Comparison of ENCODE assay signal across 8 mouse cellular contexts in the genomic region with DNA sequence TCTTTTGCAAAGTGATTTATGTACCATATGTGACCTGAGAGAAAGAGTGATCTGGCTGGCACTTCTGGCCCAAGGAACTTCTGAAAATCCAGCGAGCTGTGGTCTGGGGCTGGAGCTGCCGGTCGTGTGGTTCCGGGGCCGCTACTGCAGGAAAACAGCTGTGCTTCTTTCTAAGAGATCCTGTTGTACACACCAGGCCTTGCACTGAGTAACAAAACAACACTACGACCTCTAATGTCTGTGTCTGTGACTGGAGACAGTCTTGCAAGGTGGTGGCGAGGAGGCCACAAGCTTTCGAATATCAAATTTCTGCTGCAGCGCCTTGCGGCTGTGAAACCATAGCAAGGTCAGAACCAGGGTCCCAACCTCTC. TPM values are rescaled to one million over a fixed set of nuclear protein-coding genes. Genes with fewer than 3 reads are reported as not detected.
A peak's percentile ranks its signal among the peaks of the same experiment; 100 is the strongest.
DNase-seq lines count a peak whose midpoint lies in the region; ATAC-seq and TF ChIP-seq lines count a peak whose summit lies in the region.

No protein-coding gene starts in this region.

- no peaks in the 10 kb centered on the region for H3K36me3 ChIP-seq in forebrain, embryonic 16.5 days (ENCODE audit: control insufficient read depth, insufficient read depth)
- H3K36me3 ChIP-seq in liver, postnatal 0 days (replicated peaks; ENCODE audit: insufficient read depth, low read length) = no peaks in the 10 kb centered on the region

- TF ChIP-seq EP300 in liver, postnatal 0 days (IDR thresholded peaks at IDR 0.05; ENCODE audit: low read depth) = no peak

- no peak for DNase-seq in gastrocnemius, adult 2 months
- no peak for DNase-seq in gastrocnemius, postnatal 4 days (ENCODE audit: low spot score in 2 of 2)
- DNase-seq in liver, postnatal 0 days = no peak
- no peak for DNase-seq in layer of hippocampus, adult 18-20 months (ENCODE audit: low spot score in 2 of 2)
- DNase-seq in MN1 (ENCODE audit: low spot score) = no peak
- no peak for DNase-seq in left cerebral cortex, adult 8-10 months (ENCODE audit: low spot score in 2 of 2)

- H3K27ac ChIP-seq in gastrocnemius, adult 2 months = peak overlapping the region; percentile 94
- peak overlapping the region; percentile 74 for H3K27ac ChIP-seq in forebrain, embryonic 16.5 days (ENCODE audit: low read length)
- H3K27ac ChIP-seq in liver, postnatal 0 days (ENCODE audit: low read depth) = peak overlapping the region; percentile 98

- 7% methylated on average over 10 of the region's 10 CpGs for WGBS in forebrain, embryonic 16.5 days
- WGBS in liver, postnatal 0 days (ENCODE audit: insufficient replicate concordance) = 5% methylated on average over 10 of the region's 10 CpGs

- H3K27me3 ChIP-seq in forebrain, embryonic 16.5 days (replicated peaks; ENCODE audit: control insufficient read depth, insufficient read depth, low read length) = no peaks in the 10 kb centered on the region
- H3K27me3 ChIP-seq in liver, postnatal 0 days (ENCODE audit: insufficient read depth, low read length) = no peaks in the 10 kb centered on the region

- TF ChIP-seq CTCF in gastrocnemius, adult 2 months (IDR thresholded peaks at IDR 0.05) = no peak
- no peak for TF ChIP-seq CTCF in liver, postnatal 0 days (IDR thresholded peaks at IDR 0.05; ENCODE audit: low read depth)

- ATAC-seq in CD4-positive, CD25-positive, alpha-beta regulatory T cell, adult 4 months = peak; percentile 53
- ATAC-seq in forebrain, embryonic 16.5 days = peak; percentile 24
- peak; percentile 7; the same call in 1 of the 2 replicates for ATAC-seq in liver, postnatal 0 days

- H3K4me1 ChIP-seq in forebrain, embryonic 16.5 days (replicated peaks; ENCODE audit: control insufficient read depth, insufficient read depth, low read length) = peaks cover 18% of the 10 kb centered on the region
- H3K4me1 ChIP-seq in liver, postnatal 0 days (ENCODE audit: insufficient read depth) = peaks cover 16% of the 10 kb centered on the region

- H3K4me2 ChIP-seq in forebrain, embryonic 16.5 days (ENCODE audit: low read length) = peak overlapping the region; percentile 98
- H3K4me2 ChIP-seq in liver, postnatal 0 days (ENCODE audit: low read depth, low read length) = peak overlapping the region; percentile 96

- intact Hi-C loops in gastrocnemius, adult 2 months (cut with DNase I) = loop anchor here (1.0 to 2.0 kb wide), 2 partner anchors 9 to 36 kb away; a partner anchor contains a TSS

- H3K9me3 ChIP-seq in forebrain, embryonic 16.5 days (ENCODE audit: control insufficient read depth, low read length) = peaks cover 4% of the 10 kb centered on the region; the same call in 1 of the 2 replicates
- H3K9me3 ChIP-seq in liver, postnatal 0 days (ENCODE audit: low read length) = 0 out of 2 replicates have a peak, but pooled peaks cover 2% of the 10 kb centered on the region

- H3K4me3 ChIP-seq in gastrocnemius, adult 2 months = peak overlapping the region; percentile 71
- peak overlapping the region; percentile 76 for H3K4me3 ChIP-seq in forebrain, embryonic 16.5 days (replicated peaks; ENCODE audit: low read length)
- H3K4me3 ChIP-seq in liver, postnatal 0 days (ENCODE audit: low read depth, low read length) = peak overlapping the region; percentile 66

- peak overlapping the region; percentile 80 for H3K9ac ChIP-seq in forebrain, embryonic 16.5 days (replicated peaks; ENCODE audit: low read depth, low read length)
- peak overlapping the region; percentile 80 for H3K9ac ChIP-seq in liver, postnatal 0 days (replicated peaks)

RNA-seq across cellular contexts. Expression of a gene that starts 36.5 kb away (rescaled TPM):
- total RNA-seq in gastrocnemius, adult 2 months (2021) = 100 to 1,000 TPM; 314 to 379 TPM
- total RNA-seq in gastrocnemius, postnatal 4 days (2021) = 100 to 1,000 TPM; 776 to 797 TPM
- 100 to 1,000 TPM; 579 to 648 TPM for polyA plus RNA-seq in CD4-positive, CD25-positive, alpha-beta regulatory T cell, adult 4 months (2017; shearing (Covaris generic))
- 3,503 and 3,633 TPM in 2 replicates for polyA plus RNA-seq in forebrain, embryonic 16.5 days (2015; fragmentation: Nextera tagmentation; extraction: Ambion mirVana)
- 1,306 and 1,327 TPM in 2 replicates for polyA plus RNA-seq in liver, postnatal 0 days (2015; fragmentation: Nextera tagmentation; extraction: Ambion mirVana)
- 100 to 1,000 TPM; 316 to 322 TPM for total RNA-seq in layer of hippocampus, adult 18-20 months (2021)
- total RNA-seq in left cerebral cortex, adult 8-10 months (2022) = 100 to 1,000 TPM; 259 to 296 (median 268) TPM

RNA-seq across cellular contexts. Expression of a gene that starts 51.4 kb away (rescaled TPM):
- 10 to 100 TPM; 13.8 to 16.0 TPM for total RNA-seq in gastrocnemius, adult 2 months (2021)
- 10 to 100 TPM; 36.1 to 36.9 TPM for total RNA-seq in gastrocnemius, postnatal 4 days (2021)
- 10 to 100 TPM; 11.2 to 16.1 TPM for polyA plus RNA-seq in CD4-positive, CD25-positive, alpha-beta regulatory T cell, adult 4 months (2017; shearing (Covaris generic))
- polyA plus RNA-seq in forebrain, embryonic 16.5 days (2015; fragmentation: Nextera tagmentation; extraction: Ambion mirVana) = 23.5 and 25.0 TPM in 2 replicates
- polyA plus RNA-seq in liver, postnatal 0 days (2015; fragmentation: Nextera tagmentation; extraction: Ambion mirVana) = 7.3 and 7.9 TPM in 2 replicates
- 10 to 100 TPM; 34.3 to 34.8 TPM for total RNA-seq in layer of hippocampus, adult 18-20 months (2021)
- 10 to 100 TPM; 32.2 to 34.0 (median 33.1) TPM for total RNA-seq in left cerebral cortex, adult 8-10 months (2022)
